ENCODE assay signal across 9 mouse cellular contexts in the genomic region with DNA sequence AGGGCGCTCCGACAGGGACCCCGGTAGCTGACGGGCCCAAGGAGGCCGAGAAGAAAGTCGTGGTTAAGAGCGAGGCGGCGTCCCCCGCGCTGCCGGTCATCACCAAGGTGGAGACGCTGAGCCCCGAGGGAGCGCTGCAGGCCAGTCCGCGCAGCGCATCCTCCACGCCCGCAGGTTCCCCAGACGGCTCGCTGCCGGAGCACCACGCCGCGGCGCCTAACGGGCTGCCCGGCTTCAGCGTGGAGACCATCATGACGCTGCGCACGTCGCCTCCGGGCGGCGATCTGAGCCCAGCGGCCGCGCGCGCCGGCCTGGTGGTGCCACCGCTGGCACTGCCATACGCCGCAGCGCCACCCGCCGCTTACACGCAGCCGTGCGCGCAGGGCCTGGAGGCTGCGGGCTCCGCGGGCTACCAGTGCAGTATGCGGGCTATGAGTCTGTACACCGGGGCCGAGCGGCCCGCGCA. TPM values are rescaled to one million over a fixed set of nuclear protein-coding genes. Genes with fewer than 3 reads are reported as not detected.
DNase-seq lines count a peak whose midpoint lies in the region; ATAC-seq and TF ChIP-seq lines count a peak whose summit lies in the region.
"Had no signal": no experiment of that assay in that cellular context is flagged by ENCODE, and none has a peak within 500 bp of the region (broad histone marks: within the 10 kb centered on the region; RNA-seq: fewer than 3 reads in every experiment).

No protein-coding gene starts in this region.

- peaks cover 63% of the 10 kb centered on the region for H3K27me3 ChIP-seq in kidney, embryonic 15.5 days
- H3K27me3 ChIP-seq in hindbrain, embryonic 16.5 days (replicated peaks; ENCODE audit: control insufficient read depth, insufficient read depth, low read length), result peaks cover 73% of the 10 kb centered on the region
- H3K27me3 ChIP-seq in myocyte (ENCODE audit: control insufficient read depth, insufficient read depth, insufficient read length), result no peaks in the 10 kb centered on the region

- H3K36me3 ChIP-seq in kidney, embryonic 15.5 days, result peaks cover 6% of the 10 kb centered on the region
- H3K36me3 ChIP-seq in hindbrain, embryonic 16.5 days (ENCODE audit: control insufficient read depth, insufficient read depth, low read length), result no peaks in the 10 kb centered on the region
- no peaks in the 10 kb centered on the region for H3K36me3 ChIP-seq in myocyte (ENCODE audit: control insufficient read depth, insufficient read depth)

- H3ac ChIP-seq in myocyte (ENCODE audit: control insufficient read depth, insufficient read length), result peak overlapping the region; percentile 78

- no peaks in the 10 kb centered on the region for H3K9me3 ChIP-seq in kidney, embryonic 15.5 days (replicated peaks)
- H3K9me3 ChIP-seq in hindbrain, embryonic 16.5 days (ENCODE audit: control insufficient read depth, low read length), result peaks cover 4% of the 10 kb centered on the region; the same call in 1 of the 2 replicates

- H3K27ac ChIP-seq in kidney, embryonic 15.5 days, result peak overlapping the region; percentile 98
- H3K27ac ChIP-seq in hindbrain, embryonic 16.5 days (ENCODE audit: low read depth, low read length), result no peak overlapping the region
- H3K27ac ChIP-seq: liver, embryonic 14.5 days had no signal

- peak overlapping the region; percentile 93 for H3K9ac ChIP-seq in kidney, embryonic 15.5 days
- H3K9ac ChIP-seq in hindbrain, embryonic 16.5 days (ENCODE audit: low read depth, low read length), result peak overlapping the region; percentile 38
- H3K9ac ChIP-seq: liver, embryonic 14.5 days had no signal

- no peak for ATAC-seq in kidney, embryonic 15.5 days (replicated peaks; ENCODE audit: low FRiP score)
- no peak for ATAC-seq in hindbrain, embryonic 16.5 days
- ATAC-seq in inflammation-experienced regulatory T-cells, adult 6 months, result no peak

- WGBS in kidney, embryonic 15.5 days, result under 1% methylated on average over 62 of the region's 62 CpGs
- WGBS in hindbrain, embryonic 16.5 days, result 1% methylated on average over 46 of the region's 62 CpGs

- H3K4me1 ChIP-seq in kidney, embryonic 15.5 days, result peaks cover 66% of the 10 kb centered on the region
- peaks cover 15% of the 10 kb centered on the region for H3K4me1 ChIP-seq in hindbrain, embryonic 16.5 days (ENCODE audit: control insufficient read depth, insufficient read depth, low read depth, low read length)

- no peak for DNase-seq in kidney, adult 18-20 months
- peak; percentile 39 for DNase-seq in embryo, embryonic 9.5 days (ENCODE audit: extremely low spot score)
- no peak for DNase-seq in ovary, postnatal 10 days (ENCODE audit: low spot score)
- no peak for DNase-seq in lung, postnatal 36 days

- H3K4me3 ChIP-seq in kidney, embryonic 15.5 days (replicated peaks), result peak overlapping the region; percentile 88
- H3K4me3 ChIP-seq in hindbrain, embryonic 16.5 days (ENCODE audit: low read length), result peak overlapping the region; percentile 39
- H3K4me3 ChIP-seq in myocyte, result peak overlapping the region; percentile 82

- peaks cover 39% of the 10 kb centered on the region for H3K79me2 ChIP-seq in myocyte (ENCODE audit: control insufficient read depth, insufficient read depth)

- TF ChIP-seq POLR2A in myocyte (IDR thresholded peaks at IDR 0.05; ENCODE audit: insufficient read length, low read depth), result peak; percentile 71

- H3K4me2 ChIP-seq in kidney, embryonic 15.5 days, result peak overlapping the region; percentile 82
- H3K4me2 ChIP-seq in hindbrain, embryonic 16.5 days (ENCODE audit: low read length), result peak overlapping the region; percentile 32; the same call in 1 of the 2 replicates
- H3K4me2 ChIP-seq in myocyte (ENCODE audit: low read depth), result peak overlapping the region; percentile 98

TF ChIP-seq in myocyte, 11 proteins besides CTCF, POLR2A, EP300 and RAD21:
- TF ChIP-seq MAX (IDR thresholded peaks at IDR 0.05; ENCODE audit: low read depth), result no peak
- TF ChIP-seq USF1 (IDR thresholded peaks at IDR 0.05; ENCODE audit: low read depth), result no peak
- peak in 1 of 3 experiments; percentile 51 for TF ChIP-seq MYOD1 (IDR thresholded peaks at IDR 0.05; ENCODE audit: control insufficient read depth in 1 of 3, insufficient read length in 2 of 3, low read depth in 2 of 3)
- no peak for TF ChIP-seq SRF (IDR thresholded peaks at IDR 0.05; ENCODE audit: control insufficient read depth, insufficient read length, low read depth)
- TF ChIP-seq REST (IDR thresholded peaks at IDR 0.05; ENCODE audit: insufficient read depth, insufficient read length), result no peak
- TF ChIP-seq TCF12 (IDR thresholded peaks at IDR 0.05; ENCODE audit: insufficient read depth, poor library complexity, severe bottlenecking), result no peak
- no peak for TF ChIP-seq TCF3 (IDR thresholded peaks at IDR 0.05; ENCODE audit: insufficient read length, low read depth)
- TF ChIP-seq POLR2AphosphoS2 (IDR thresholded peaks at IDR 0.05; ENCODE audit: insufficient read length, low read depth), result peak; percentile 45
- TF ChIP-seq MYOG (IDR thresholded peaks at IDR 0.05; ENCODE audit: control insufficient read depth in 1 of 3, insufficient read depth in 1 of 3, insufficient read length in 2 of 3, low read depth in 2 of 3), result peak in 1 of 3 experiments; percentile 24
- TF ChIP-seq E2F4 (IDR thresholded peaks at IDR 0.05; ENCODE audit: insufficient read depth), result no peak

RNA-seq across cellular contexts. Expression of gene Foxc2, which starts 1.2 kb away (rescaled TPM):
- 40.8 and 42.3 TPM in 2 replicates for polyA plus RNA-seq in kidney, embryonic 15.5 days (2015; fragmentation: Nextera tagmentation; extraction: Ambion mirVana)
- polyA plus RNA-seq in hindbrain, embryonic 16.5 days (2015; fragmentation: Nextera tagmentation; extraction: Ambion mirVana), result 1.9 and 2.8 TPM in 2 replicates
- 7.3 TPM for polyA plus RNA-seq in myocyte (2012; fragmentation: generic; extraction: Trizol)
- polyA plus RNA-seq in inflammation-experienced regulatory T-cells, adult 6 months (2017; shearing (Covaris generic)), result not detected

RNA-seq across cellular contexts. Expression of gene Mthfsd, which starts 9.0 kb away (rescaled TPM):
- polyA plus RNA-seq in kidney, embryonic 15.5 days (2015; fragmentation: Nextera tagmentation; extraction: Ambion mirVana), result 65.5 and 67.1 TPM in 2 replicates
- polyA plus RNA-seq in hindbrain, embryonic 16.5 days (2015; fragmentation: Nextera tagmentation; extraction: Ambion mirVana), result 45.2 and 46.3 TPM in 2 replicates
- polyA plus RNA-seq in myocyte (2012; fragmentation: generic; extraction: Trizol), result 22.3 TPM
- 10 to 100 TPM; 17.1 to 32.0 (median 20.7) TPM for polyA plus RNA-seq in inflammation-experienced regulatory T-cells, adult 6 months (2017; shearing (Covaris generic))

RNA-seq across cellular contexts. Expression of gene Foxl1, which starts 10.5 kb away (rescaled TPM):
- 6.7 and 6.9 TPM in 2 replicates for polyA plus RNA-seq in kidney, embryonic 15.5 days (2015; fragmentation: Nextera tagmentation; extraction: Ambion mirVana)
- 0.09 and 0.16 TPM in 2 replicates for polyA plus RNA-seq in hindbrain, embryonic 16.5 days (2015; fragmentation: Nextera tagmentation; extraction: Ambion mirVana)
- polyA plus RNA-seq in myocyte (2012; fragmentation: generic; extraction: Trizol), result 2.6 TPM
- polyA plus RNA-seq in inflammation-experienced regulatory T-cells, adult 6 months (2017; shearing (Covaris generic)), result not detected

RNA-seq across cellular contexts. Expression of gene Foxf1, which starts 33.0 kb away (rescaled TPM):
- polyA plus RNA-seq in kidney, embryonic 15.5 days (2015; fragmentation: Nextera tagmentation; extraction: Ambion mirVana), result 1.6 and 5.2 TPM in 2 replicates
- 1.1 and 1.3 TPM in 2 replicates for polyA plus RNA-seq in hindbrain, embryonic 16.5 days (2015; fragmentation: Nextera tagmentation; extraction: Ambion mirVana)
- not detected for polyA plus RNA-seq in myocyte (2012; fragmentation: generic; extraction: Trizol)
- under 1 TPM in 1 of 3 experiments, not detected in 2; 0.46 TPM for polyA plus RNA-seq in inflammation-experienced regulatory T-cells, adult 6 months (2017; shearing (Covaris generic))

Comparison
In these comparisons a context has a peak if more than half of its experiments do, and no peak if none do; other contexts are left out.
1. H3K4me2 ChIP-seq: peak in every context shown above with its lines; median percentile 98 in myocyte; 82 in kidney, embryonic 15.5 days; 32 in hindbrain, embryonic 16.5 days.